In the genomic region with DNA sequence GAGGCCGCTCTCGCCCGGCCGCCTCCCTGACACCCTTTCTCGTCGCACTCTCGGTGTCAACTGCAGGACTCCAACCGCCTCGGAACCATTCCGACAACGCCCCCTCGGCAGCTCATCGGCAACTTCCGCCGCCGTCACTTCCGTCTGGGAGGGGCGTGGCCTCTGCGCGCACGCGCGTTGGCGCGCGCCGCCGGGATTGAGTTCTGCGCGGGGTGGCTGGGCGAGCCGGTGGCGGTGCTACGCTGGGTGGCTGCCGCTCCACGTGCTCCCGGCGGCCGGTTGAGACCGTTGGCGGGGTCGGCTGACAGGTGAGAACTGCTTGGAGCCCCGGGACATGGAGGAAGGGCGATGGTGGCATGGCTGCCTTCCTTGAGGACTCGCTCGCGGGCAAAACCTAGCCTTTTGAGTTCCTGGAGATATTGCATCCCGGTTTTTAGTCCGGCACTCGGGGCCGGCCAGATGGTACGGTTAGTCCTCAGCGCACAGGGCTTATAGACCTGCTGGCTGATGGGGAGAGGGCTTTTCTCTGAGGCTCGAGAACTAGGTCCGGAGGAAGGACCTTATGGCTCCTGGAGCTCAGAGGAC, we compare ENCODE assay signal across 8 mouse cellular contexts. TPM values are rescaled to one million over a fixed set of nuclear protein-coding genes. Genes with fewer than 3 reads are reported as not detected.
DNase-seq lines count a peak whose midpoint lies in the region; ATAC-seq and TF ChIP-seq lines count a peak whose summit lies in the region.

A gene (minus strand): TSS at position 130 of the 585 bp plus-strand sequence.
A gene (plus strand): TSS at position 143 of the 585 bp plus-strand sequence.

- TF ChIP-seq POLR2A in lung, adult 2 months (IDR thresholded peaks at IDR 0.05; ENCODE audit: borderline replicate concordance, extremely low read depth, low read depth, low read length): peak; percentile 44; the same call in 1 of the 2 replicates

- TF ChIP-seq CTCF in lung, adult 2 months (IDR thresholded peaks at IDR 0.05; ENCODE audit: insufficient read depth, low read length): no peak

- ATAC-seq in forebrain, embryonic 14.5 days: peak; percentile 94
- ATAC-seq in neutrophil, adult 5-6 weeks (ENCODE audit: extremely low read depth, insufficient number of reproducible peaks, low FRiP score, poor library complexity, severe bottlenecking): peak; percentile 88

- H3K27ac ChIP-seq in forebrain, embryonic 14.5 days (ENCODE audit: low read depth, low read length): peak within 1 kb of the TSS; percentile 55

- peaks cover 20% of the 10 kb centered on the region for H3K36me3 ChIP-seq in forebrain, embryonic 14.5 days (ENCODE audit: control insufficient read depth, insufficient read depth, low read length)

- H3K4me2 ChIP-seq in forebrain, embryonic 14.5 days (ENCODE audit: low read length): peak within 1 kb of the TSS; percentile 82

- H3K4me3 ChIP-seq in forebrain, embryonic 14.5 days (ENCODE audit: low read depth, low read length): peak within 1 kb of the TSS; percentile 87
- peak within 1 kb of the TSS; percentile 87 for H3K4me3 ChIP-seq in lung, adult 2 months (replicated peaks; ENCODE audit: extremely low read depth, low read depth, low read length)

- intact Hi-C loops in heart, postnatal 25 days (cut with DNase I): loop anchor here (5.0 kb wide), 1 partner anchor 37 kb away; no protein-coding TSS in a partner anchor

- peak; percentile 88 for DNase-seq in ES-CJ7 (ENCODE audit: low read depth, low spot score)
- peak; percentile 92 for DNase-seq in cerebellum, adult 11 months
- DNase-seq in forebrain, embryonic 14.5 days (ENCODE audit: low spot score): peak; percentile 94
- DNase-seq in heart, postnatal 25 days (ENCODE audit: low spot score): peak; percentile 87
- DNase-seq in layer of hippocampus, adult 18-20 months (ENCODE audit: low spot score in 2 of 2): peak; percentile 91 to 95
- peak; percentile 98 for DNase-seq in lung, adult 2 months
- peak; percentile 87 to 88 for DNase-seq in thymus, adult 18-20 months

- peak within 1 kb of the TSS; percentile 88 for H3K9ac ChIP-seq in forebrain, embryonic 14.5 days (ENCODE audit: low read length)

- peaks cover 11% of the 10 kb centered on the region for H3K4me1 ChIP-seq in forebrain, embryonic 14.5 days (ENCODE audit: control insufficient read depth, insufficient read depth, low read length)
- peaks cover 2% of the 10 kb centered on the region; the same call in 1 of the 2 replicates for H3K4me1 ChIP-seq in lung, adult 2 months (ENCODE audit: control insufficient read depth, insufficient read depth, low read length)

- WGBS in forebrain, embryonic 14.5 days: under 1% methylated on average over 55 of the region's 55 CpGs
- WGBS in lung, adult 2 months: under 1% methylated on average over 55 of the region's 55 CpGs

- H3K9me3 ChIP-seq in forebrain, embryonic 14.5 days (replicated peaks; ENCODE audit: control insufficient read depth, low read length): no peaks in the 10 kb centered on the region

- no peaks in the 10 kb centered on the region for H3K27me3 ChIP-seq in forebrain, embryonic 14.5 days (replicated peaks; ENCODE audit: control insufficient read depth, insufficient read depth, low read length)

RNA-seq across cellular contexts. Expression of the first gene that starts in this region (rescaled TPM):
- 15.9 and 19.6 TPM in 2 replicates for polyA plus RNA-seq in forebrain, embryonic 14.5 days (2014; fragmentation: Nextera tagmentation; extraction: Ambion mirVana)
- 1 to 10 TPM; 3.7 to 4.0 TPM for total RNA-seq in heart, postnatal 25 days (2021)
- 10 to 100 TPM; 18.5 to 20.1 TPM for total RNA-seq in layer of hippocampus, adult 18-20 months (2021)
- polyA plus RNA-seq in lung, adult 2 months (2012; rRNA removed): 13.4 and 18.9 TPM in 2 replicates
- total RNA-seq in neutrophil, adult 5-6 weeks (2017): 23.5 and 25.6 TPM in 2 replicates

RNA-seq across cellular contexts. Expression of the second gene that starts in this region (rescaled TPM):
- polyA plus RNA-seq in forebrain, embryonic 14.5 days (2014; fragmentation: Nextera tagmentation; extraction: Ambion mirVana): 42.9 and 48.3 TPM in 2 replicates
- 10 to 100 TPM; 14.4 to 15.8 TPM for total RNA-seq in heart, postnatal 25 days (2021)
- total RNA-seq in layer of hippocampus, adult 18-20 months (2021): 10 to 100 TPM; 10.0 to 10.8 TPM
- polyA plus RNA-seq in lung, adult 2 months (2012; rRNA removed): 3.9 and 4.0 TPM in 2 replicates
- total RNA-seq in neutrophil, adult 5-6 weeks (2017): 28.1 and 38.6 TPM in 2 replicates

Comparison
In these comparisons a context has a peak if more than half of its experiments do, and no peak if none do; other contexts are left out.
1. Peak in every context shown above with its lines: DNase-seq, ATAC-seq, H3K4me3 ChIP-seq and H3K27ac ChIP-seq.